Mouse (Mus musculus): ENCODE data around the gene Acaa1a. TPM values are rescaled to one million over a fixed set of nuclear protein-coding genes. Genes with fewer than 3 reads are reported as not detected.

Acaa1a gene
- polyA plus RNA-seq, 1 experiment from 2014 or later = 61.2 TPM

GRCm38 (mm10) chr9:119371251-119371650 lies 31.8 kb downstream of the Acaa1a start:
- ATAC-seq (replicated peaks; ENCODE audit: insufficient number of reproducible peaks, low FRiP score, low TSS enrichment, low read depth) = no peak
- 39% methylated on average over 4 of the region's 4 CpGs for WGBS

DNA sequence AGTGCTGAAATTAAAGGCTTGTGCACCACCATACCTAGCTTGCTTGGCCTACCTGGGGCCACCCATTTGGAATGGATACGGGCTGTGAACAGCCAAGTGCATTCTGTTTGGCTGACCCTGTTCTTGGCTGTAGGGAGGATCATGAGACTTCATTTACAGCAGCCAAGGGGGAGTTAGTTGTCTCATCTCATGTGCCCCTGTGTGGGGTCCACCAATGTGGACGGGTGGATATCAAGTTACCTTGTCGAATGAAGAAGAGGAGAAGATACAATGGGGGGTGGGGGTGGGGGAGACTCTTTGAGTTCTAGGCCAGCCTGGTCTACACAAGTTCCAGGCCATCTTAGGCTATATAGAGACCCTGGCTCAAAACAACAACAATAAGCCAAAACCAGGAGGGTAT lies 35.5 kb downstream of the Acaa1a start:
- H3K27me3 ChIP-seq (ENCODE audit: control insufficient read depth, insufficient read depth, low read length) = no peaks in the 10 kb centered on the region
- no peaks in the 10 kb centered on the region for H3K4me1 ChIP-seq (ENCODE audit: control insufficient read depth, insufficient read depth, low read length)
- H3K9me3 ChIP-seq (replicated peaks; ENCODE audit: control insufficient read depth, low read length) = no peaks in the 10 kb centered on the region
- no peak overlapping the region for H3K9ac ChIP-seq (replicated peaks; ENCODE audit: low read length)
- DNase-seq (ENCODE audit: low spot score) = no peak
- ATAC-seq (replicated peaks; ENCODE audit: insufficient number of reproducible peaks, low FRiP score, low TSS enrichment, low read depth) = no peak
- 48% methylated on average over 3 of the region's 3 CpGs for WGBS
- H3K36me3 ChIP-seq (replicated peaks; ENCODE audit: control insufficient read depth, insufficient read depth, low read depth, low read length) = no peaks in the 10 kb centered on the region
- H3K4me2 ChIP-seq (ENCODE audit: low read depth, low read length) = no peak overlapping the region
- no peak overlapping the region for H3K4me3 ChIP-seq (ENCODE audit: low read depth, low read length)
- H3K27ac ChIP-seq (replicated peaks; ENCODE audit: low read depth, low read length) = no peak overlapping the region

More at GRCm38 (mm10) chr9:119371251-119371650, 31.8 kb downstream of the Acaa1a start:
- Histone ChIP-seq H3K4me2 (ENCODE audit: low read depth, low read length) (no peak overlapping the region), H3K4me3 (ENCODE audit: low read depth, low read length) (no peak overlapping the region), H3K36me3 (replicated peaks; ENCODE audit: control insufficient read depth, insufficient read depth, low read depth, low read length) (0 out of 2 replicates have a peak, but pooled peaks cover 2% of the 10 kb centered on the region), H3K9me3 (replicated peaks; ENCODE audit: control insufficient read depth, low read length) (no peaks in the 10 kb centered on the region), H3K9ac (replicated peaks; ENCODE audit: low read length) (no peak overlapping the region), H3K4me1 (ENCODE audit: control insufficient read depth, insufficient read depth, low read length) (no peaks in the 10 kb centered on the region), H3K27me3 (ENCODE audit: control insufficient read depth, insufficient read depth, low read length) (no peaks in the 10 kb centered on the region), H3K27ac (replicated peaks; ENCODE audit: low read depth, low read length) (no peak overlapping the region)
- no peak for DNase-seq (ENCODE audit: low spot score)

DNA sequence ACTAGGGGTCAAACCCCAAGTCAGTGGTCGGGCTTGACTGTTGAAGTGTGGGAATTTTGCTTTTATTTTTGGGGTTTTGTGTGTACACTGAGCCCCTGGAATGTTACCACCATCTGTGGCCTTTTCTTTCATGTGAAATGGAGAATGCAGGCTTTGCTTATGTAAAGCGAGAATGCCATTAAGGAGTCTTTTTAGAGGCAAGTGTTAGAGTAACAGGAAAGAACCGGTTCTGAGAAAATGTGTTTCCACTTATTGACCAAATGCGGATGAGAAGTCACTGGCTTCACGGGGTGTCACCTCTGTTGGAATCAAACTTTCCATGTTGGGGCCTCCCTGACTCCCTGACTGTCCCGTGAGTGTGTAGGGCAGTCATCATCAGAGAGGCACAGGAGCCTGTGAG lies 36.1 kb downstream of the Acaa1a start:
- DNase-seq (ENCODE audit: low spot score) = peak; percentile 31
- Histone ChIP-seq H3K27ac (replicated peaks; ENCODE audit: low read depth, low read length) (no peak overlapping the region), H3K4me3 (ENCODE audit: low read depth, low read length) (no peak overlapping the region), H3K27me3 (ENCODE audit: control insufficient read depth, insufficient read depth, low read length) (no peaks in the 10 kb centered on the region), H3K9me3 (replicated peaks; ENCODE audit: control insufficient read depth, low read length) (no peaks in the 10 kb centered on the region), H3K4me2 (ENCODE audit: low read depth, low read length) (no peak overlapping the region), H3K4me1 (ENCODE audit: control insufficient read depth, insufficient read depth, low read length) (no peaks in the 10 kb centered on the region), H3K36me3 (replicated peaks; ENCODE audit: control insufficient read depth, insufficient read depth, low read depth, low read length) (no peaks in the 10 kb centered on the region), H3K9ac (replicated peaks; ENCODE audit: low read length) (no peak overlapping the region)
- 41% methylated on average over 6 of the region's 6 CpGs for WGBS
- ATAC-seq (replicated peaks; ENCODE audit: insufficient number of reproducible peaks, low FRiP score, low TSS enrichment, low read depth) = no peak

- Histone ChIP-seq H3K4me2 (ENCODE audit: low read depth, low read length) (no peak overlapping the region), H3K9ac (replicated peaks; ENCODE audit: low read length) (no peak overlapping the region), H3K4me3 (ENCODE audit: low read depth, low read length) (no peak overlapping the region), H3K9me3 (replicated peaks; ENCODE audit: control insufficient read depth, low read length) (no peaks in the 10 kb centered on the region), H3K36me3 (replicated peaks; ENCODE audit: control insufficient read depth, insufficient read depth, low read depth, low read length) (no peaks in the 10 kb centered on the region), H3K27me3 (ENCODE audit: control insufficient read depth, insufficient read depth, low read length) (no peaks in the 10 kb centered on the region), H3K4me1 (ENCODE audit: control insufficient read depth, insufficient read depth, low read length) (no peaks in the 10 kb centered on the region), H3K27ac (replicated peaks; ENCODE audit: low read depth, low read length) (no peak overlapping the region)
- DNase-seq (ENCODE audit: low spot score) = no peak
- WGBS = 92% methylated on average over 4 of the region's 4 CpGs
- no peak for ATAC-seq (replicated peaks; ENCODE audit: insufficient number of reproducible peaks, low FRiP score, low TSS enrichment, low read depth)
These were observed 38.8 kb downstream of the Acaa1a start for GRCm38 (mm10) chr9:119378231-119378630.

GRCm38 (mm10) chr9:119382603-119383002 lies 43.1 kb downstream of the Acaa1a start:
- Histone ChIP-seq H3K4me1 (ENCODE audit: control insufficient read depth, insufficient read depth, low read length) (no peaks in the 10 kb centered on the region), H3K27ac (replicated peaks; ENCODE audit: low read depth, low read length) (no peak overlapping the region), H3K9ac (replicated peaks; ENCODE audit: low read length) (no peak overlapping the region), H3K4me2 (ENCODE audit: low read depth, low read length) (no peak overlapping the region), H3K9me3 (replicated peaks; ENCODE audit: control insufficient read depth, low read length) (no peaks in the 10 kb centered on the region), H3K27me3 (ENCODE audit: control insufficient read depth, insufficient read depth, low read length) (no peaks in the 10 kb centered on the region), H3K4me3 (ENCODE audit: low read depth, low read length) (no peak overlapping the region), H3K36me3 (replicated peaks; ENCODE audit: control insufficient read depth, insufficient read depth, low read depth, low read length) (no peaks in the 10 kb centered on the region)
- 62% methylated on average over 6 of the region's 6 CpGs for WGBS
- ATAC-seq (replicated peaks; ENCODE audit: insufficient number of reproducible peaks, low FRiP score, low TSS enrichment, low read depth) (no peak), DNase-seq (ENCODE audit: low spot score) (peak; percentile 14)

DNA sequence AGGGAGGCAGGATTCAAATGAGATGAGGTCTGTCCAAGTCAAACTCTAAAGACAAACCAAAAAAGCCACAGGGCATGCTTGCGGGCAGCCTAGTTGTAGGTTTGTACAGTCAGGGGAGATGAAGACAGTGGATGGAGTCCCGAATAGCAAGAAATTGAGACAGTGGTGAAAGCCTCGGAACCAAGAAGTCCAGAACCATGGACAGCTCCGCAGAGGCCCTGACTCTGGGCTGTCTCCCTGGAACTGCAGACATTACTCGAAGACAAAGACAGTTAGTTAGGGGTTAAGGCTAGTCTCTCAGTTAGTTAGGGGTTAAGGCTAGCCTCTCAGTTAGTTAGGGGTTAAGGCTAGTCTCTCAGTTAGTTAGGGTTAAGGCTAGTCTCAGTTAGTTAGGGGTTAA lies 49.5 kb downstream of the Acaa1a start:
- DNase-seq (ENCODE audit: low spot score) (peak; percentile 71), ATAC-seq (replicated peaks; ENCODE audit: insufficient number of reproducible peaks, low FRiP score, low TSS enrichment, low read depth) (no peak)
- no peak overlapping the region for H3K4me3 ChIP-seq (ENCODE audit: low read depth, low read length)
- no peaks in the 10 kb centered on the region for H3K36me3 ChIP-seq (replicated peaks; ENCODE audit: control insufficient read depth, insufficient read depth, low read depth, low read length)
- H3K27ac ChIP-seq (replicated peaks; ENCODE audit: low read depth, low read length) = no peak overlapping the region
- H3K4me2 ChIP-seq (ENCODE audit: low read depth, low read length) = no peak overlapping the region
- WGBS = 56% methylated on average over 5 of the region's 5 CpGs
- no peaks in the 10 kb centered on the region for H3K27me3 ChIP-seq (ENCODE audit: control insufficient read depth, insufficient read depth, low read length)
- no peaks in the 10 kb centered on the region for H3K4me1 ChIP-seq (ENCODE audit: control insufficient read depth, insufficient read depth, low read length)
- H3K9ac ChIP-seq (replicated peaks; ENCODE audit: low read length) = no peak overlapping the region
- H3K9me3 ChIP-seq (replicated peaks; ENCODE audit: control insufficient read depth, low read length) = no peaks in the 10 kb centered on the region

DNA sequence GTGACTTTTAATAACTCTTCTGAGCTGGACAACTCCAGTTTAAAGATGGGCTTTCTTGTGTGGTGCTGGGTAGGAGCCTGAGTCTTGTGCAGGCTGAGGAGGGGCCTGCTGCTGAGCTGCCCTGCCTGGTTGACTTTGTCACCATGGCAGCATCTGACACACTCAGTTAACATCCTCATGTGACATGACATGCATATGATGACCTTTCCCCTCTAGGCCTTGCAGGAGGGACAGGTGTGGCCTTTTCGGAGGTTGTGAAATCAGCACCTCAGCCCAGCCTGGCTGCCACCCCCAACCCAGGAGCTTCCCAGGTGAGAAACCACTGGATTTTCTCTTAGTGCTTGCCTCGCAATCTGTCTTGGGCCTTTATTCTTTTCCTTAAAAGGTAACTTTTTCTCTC lies 50.7 kb downstream of the Acaa1a start:
- Histone ChIP-seq H3K4me2 (ENCODE audit: low read depth, low read length) (no peak overlapping the region), H3K27ac (replicated peaks; ENCODE audit: low read depth, low read length) (no peak overlapping the region), H3K27me3 (ENCODE audit: control insufficient read depth, insufficient read depth, low read length) (no peaks in the 10 kb centered on the region), H3K9me3 (replicated peaks; ENCODE audit: control insufficient read depth, low read length) (no peaks in the 10 kb centered on the region), H3K9ac (replicated peaks; ENCODE audit: low read length) (no peak overlapping the region), H3K4me1 (ENCODE audit: control insufficient read depth, insufficient read depth, low read length) (no peaks in the 10 kb centered on the region), H3K36me3 (replicated peaks; ENCODE audit: control insufficient read depth, insufficient read depth, low read depth, low read length) (no peaks in the 10 kb centered on the region), H3K4me3 (ENCODE audit: low read depth, low read length) (no peak overlapping the region)
- DNase-seq (ENCODE audit: low spot score) (no peak), ATAC-seq (replicated peaks; ENCODE audit: insufficient number of reproducible peaks, low FRiP score, low TSS enrichment, low read depth) (no peak)
- WGBS = 88% methylated on average over 2 of the region's 2 CpGs

DNA sequence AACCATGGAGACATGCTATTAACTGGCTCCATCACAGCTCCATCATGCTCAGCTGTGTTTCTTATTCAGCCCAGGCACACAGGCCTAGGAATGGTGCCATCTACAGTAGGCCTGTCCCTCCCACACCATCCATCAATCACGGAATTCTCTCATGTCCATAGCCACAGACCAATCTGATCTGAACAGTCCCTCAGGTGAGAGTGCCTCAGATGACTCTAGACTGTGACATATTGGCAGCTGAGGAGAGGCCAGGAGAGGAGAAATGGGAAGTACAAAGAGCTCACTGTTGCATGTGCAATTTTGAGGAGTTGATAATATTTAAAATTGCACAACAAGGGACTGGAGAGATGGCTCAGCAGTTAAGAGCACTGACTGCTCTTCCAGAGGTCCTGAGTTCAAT lies 55.3 kb downstream of the Acaa1a start:
- Histone ChIP-seq H3K9me3 (replicated peaks; ENCODE audit: control insufficient read depth, low read length) (no peaks in the 10 kb centered on the region), H3K4me2 (ENCODE audit: low read depth, low read length) (no peak overlapping the region)

More for the DNA sequence above, 55.3 kb downstream of the Acaa1a start:
- DNase-seq (ENCODE audit: low spot score) (no peak), ATAC-seq (replicated peaks; ENCODE audit: insufficient number of reproducible peaks, low FRiP score, low TSS enrichment, low read depth) (no peak)
- H3K9ac ChIP-seq (replicated peaks; ENCODE audit: low read length) = no peak overlapping the region
- H3K4me3 ChIP-seq (ENCODE audit: low read depth, low read length) = no peak overlapping the region
- H3K27ac ChIP-seq (replicated peaks; ENCODE audit: low read depth, low read length) = no peak overlapping the region
- H3K4me1 ChIP-seq (ENCODE audit: control insufficient read depth, insufficient read depth, low read length) = no peaks in the 10 kb centered on the region
- no peaks in the 10 kb centered on the region for H3K27me3 ChIP-seq (ENCODE audit: control insufficient read depth, insufficient read depth, low read length)
- 80% methylated on average over 1 of the region's 1 CpGs for WGBS
- H3K36me3 ChIP-seq (replicated peaks; ENCODE audit: control insufficient read depth, insufficient read depth, low read depth, low read length) = no peaks in the 10 kb centered on the region

All from embryonic facial prominence, embryonic 11.5 days (tissue).